Mouse (Mus musculus): ENCODE measurements around the gene Cstf3. TPM values are rescaled to one million over a fixed set of nuclear protein-coding genes. Genes with fewer than 3 reads are reported as not detected.

The Cstf3 gene
- polyA plus RNA-seq, 1 experiment = 12.0 TPM

DNA sequence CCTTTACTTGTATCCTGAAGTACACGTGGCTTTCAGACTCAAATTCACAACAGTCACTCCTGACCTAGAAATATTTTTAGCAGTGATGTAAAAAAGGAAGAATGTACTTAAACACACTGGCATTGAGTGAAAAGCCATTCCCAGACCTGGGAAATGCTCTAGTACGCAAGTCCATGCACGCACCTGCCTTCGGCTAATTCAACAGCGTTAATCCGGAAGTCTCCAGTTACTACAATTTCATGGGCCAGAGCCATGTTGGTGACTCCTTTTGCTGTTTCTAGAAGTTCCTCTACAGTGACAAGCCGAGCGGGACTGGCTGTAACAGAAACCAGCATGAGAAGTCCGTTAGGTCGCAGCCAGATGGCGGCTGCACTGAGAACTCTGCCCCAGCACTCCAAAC lies 109.3 kb downstream of the Cstf3 start:
- Histone ChIP-seq H3ac (ENCODE audit: control insufficient read depth, insufficient read length) (no peak overlapping the region), H3K4me2 (ENCODE audit: low read depth) (no peak overlapping the region), H3K27me3 (ENCODE audit: control insufficient read depth, insufficient read depth, insufficient read length) (no peaks in the 10 kb centered on the region), H3K79me2 (ENCODE audit: control insufficient read depth, insufficient read depth) (no peaks in the 10 kb centered on the region), H3K4me3 (no peak overlapping the region), H3K36me3 (ENCODE audit: control insufficient read depth, insufficient read depth) (no peaks in the 10 kb centered on the region)
- TF ChIP-seq TCF12 (IDR thresholded peaks at IDR 0.05; ENCODE audit: insufficient read depth, poor library complexity, severe bottlenecking) (no peak), MAX (IDR thresholded peaks at IDR 0.05; ENCODE audit: low read depth) (no peak), CEBPB (IDR thresholded peaks at IDR 0.05; ENCODE audit: insufficient read depth, poor library complexity, severe bottlenecking) (no peak), TCF3 (IDR thresholded peaks at IDR 0.05; ENCODE audit: insufficient read length, low read depth) (no peak), E2F4 (IDR thresholded peaks at IDR 0.05; ENCODE audit: insufficient read depth) (no peak), POLR2AphosphoS2 (IDR thresholded peaks at IDR 0.05; ENCODE audit: insufficient read length, low read depth) (no peak), USF1 (IDR thresholded peaks at IDR 0.05; ENCODE audit: low read depth) (no peak), MYOD1 (IDR thresholded peaks at IDR 0.05; ENCODE audit: control insufficient read depth in 1 of 3, insufficient read length in 2 of 3, low read depth in 2 of 3) (no peak), MYOG (IDR thresholded peaks at IDR 0.05; ENCODE audit: control insufficient read depth in 1 of 3, insufficient read depth in 1 of 3, insufficient read length in 2 of 3, low read depth in 2 of 3) (no peak)

DNA sequence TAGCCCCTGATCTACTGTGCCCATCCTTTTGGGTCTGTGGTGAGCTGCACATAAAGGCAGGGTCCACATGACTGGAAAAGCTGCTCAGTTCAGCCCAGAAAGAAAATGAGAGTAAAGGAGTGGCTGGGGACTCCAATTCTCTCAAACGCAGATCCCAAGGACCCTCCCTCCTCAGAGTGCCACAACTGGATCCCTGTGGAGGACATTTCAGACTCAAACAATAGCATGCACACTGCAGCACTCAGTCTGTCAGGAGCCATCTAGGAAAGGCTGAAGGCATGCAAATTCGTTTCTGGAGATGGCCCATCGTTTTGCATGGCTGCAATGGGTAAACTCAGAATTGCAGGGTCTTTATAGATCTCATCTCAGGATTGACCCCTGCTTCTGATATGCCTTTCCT lies 112.8 kb downstream of the Cstf3 start:
- no peaks in the 10 kb centered on the region for H3K36me3 ChIP-seq (ENCODE audit: control insufficient read depth, insufficient read depth)
- H3K4me2 ChIP-seq (ENCODE audit: low read depth) = no peak overlapping the region
- TF ChIP-seq E2F4 (IDR thresholded peaks at IDR 0.05; ENCODE audit: insufficient read depth) (no peak), CEBPB (IDR thresholded peaks at IDR 0.05; ENCODE audit: insufficient read depth, poor library complexity, severe bottlenecking) (no peak), TCF3 (IDR thresholded peaks at IDR 0.05; ENCODE audit: insufficient read length, low read depth) (no peak), POLR2A (IDR thresholded peaks at IDR 0.05; ENCODE audit: insufficient read length, low read depth) (no peak), MYOD1 (IDR thresholded peaks at IDR 0.05; ENCODE audit: control insufficient read depth in 1 of 3, insufficient read length in 2 of 3, low read depth in 2 of 3) (no peak), MAX (IDR thresholded peaks at IDR 0.05; ENCODE audit: low read depth) (no peak), USF1 (IDR thresholded peaks at IDR 0.05; ENCODE audit: low read depth) (no peak), TCF12 (IDR thresholded peaks at IDR 0.05; ENCODE audit: insufficient read depth, poor library complexity, severe bottlenecking) (no peak), POLR2AphosphoS2 (IDR thresholded peaks at IDR 0.05; ENCODE audit: insufficient read length, low read depth) (no peak), MYOG (IDR thresholded peaks at IDR 0.05; ENCODE audit: control insufficient read depth in 1 of 3, insufficient read depth in 1 of 3, insufficient read length in 2 of 3, low read depth in 2 of 3) (no peak), SRF (IDR thresholded peaks at IDR 0.05; ENCODE audit: control insufficient read depth, insufficient read length, low read depth) (no peak), REST (IDR thresholded peaks at IDR 0.05; ENCODE audit: insufficient read depth, insufficient read length) (no peak)
- no peak overlapping the region for H3ac ChIP-seq (ENCODE audit: control insufficient read depth, insufficient read length)
- H3K4me3 ChIP-seq = no peak overlapping the region
- H3K79me2 ChIP-seq (ENCODE audit: control insufficient read depth, insufficient read depth) = no peaks in the 10 kb centered on the region
- no peaks in the 10 kb centered on the region for H3K27me3 ChIP-seq (ENCODE audit: control insufficient read depth, insufficient read depth, insufficient read length)

DNA sequence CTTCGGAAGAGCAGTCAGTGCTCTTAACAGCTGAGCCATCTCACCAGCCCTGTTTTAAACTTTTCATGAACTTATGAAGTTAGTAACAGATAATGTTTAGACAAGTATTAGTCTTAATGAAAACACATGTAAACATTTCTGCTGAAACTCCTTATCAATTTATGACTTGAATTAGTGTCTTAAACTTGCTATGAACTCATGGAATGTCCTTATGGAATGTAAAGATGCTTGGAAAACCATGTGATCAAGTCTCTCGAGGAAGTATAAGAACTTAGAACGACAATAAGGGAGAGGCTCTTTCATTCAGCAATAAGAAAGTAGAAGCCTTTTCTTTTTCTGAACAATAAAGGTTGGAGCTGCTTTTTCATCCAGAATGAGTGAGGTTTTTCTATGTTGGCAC lies 114.0 kb downstream of the Cstf3 start:
- H3ac ChIP-seq (ENCODE audit: control insufficient read depth, insufficient read length) = no peak overlapping the region
- no peaks in the 10 kb centered on the region for H3K27me3 ChIP-seq (ENCODE audit: control insufficient read depth, insufficient read depth, insufficient read length)
- no peak overlapping the region for H3K4me3 ChIP-seq
- H3K36me3 ChIP-seq (ENCODE audit: control insufficient read depth, insufficient read depth) = no peaks in the 10 kb centered on the region
- TF ChIP-seq MYOG (IDR thresholded peaks at IDR 0.05; ENCODE audit: control insufficient read depth in 1 of 3, insufficient read depth in 1 of 3, insufficient read length in 2 of 3, low read depth in 2 of 3) (no peak), SRF (IDR thresholded peaks at IDR 0.05; ENCODE audit: control insufficient read depth, insufficient read length, low read depth) (no peak), USF1 (IDR thresholded peaks at IDR 0.05; ENCODE audit: low read depth) (no peak), CEBPB (IDR thresholded peaks at IDR 0.05; ENCODE audit: insufficient read depth, poor library complexity, severe bottlenecking) (no peak), TCF12 (IDR thresholded peaks at IDR 0.05; ENCODE audit: insufficient read depth, poor library complexity, severe bottlenecking) (no peak), MYOD1 (IDR thresholded peaks at IDR 0.05; ENCODE audit: control insufficient read depth in 1 of 3, insufficient read length in 2 of 3, low read depth in 2 of 3) (no peak), E2F4 (IDR thresholded peaks at IDR 0.05; ENCODE audit: insufficient read depth) (no peak), TCF3 (IDR thresholded peaks at IDR 0.05; ENCODE audit: insufficient read length, low read depth) (no peak), POLR2AphosphoS2 (IDR thresholded peaks at IDR 0.05; ENCODE audit: insufficient read length, low read depth) (no peak)
- no peak overlapping the region for H3K4me2 ChIP-seq (ENCODE audit: low read depth)
- H3K79me2 ChIP-seq (ENCODE audit: control insufficient read depth, insufficient read depth) = no peaks in the 10 kb centered on the region

DNA sequence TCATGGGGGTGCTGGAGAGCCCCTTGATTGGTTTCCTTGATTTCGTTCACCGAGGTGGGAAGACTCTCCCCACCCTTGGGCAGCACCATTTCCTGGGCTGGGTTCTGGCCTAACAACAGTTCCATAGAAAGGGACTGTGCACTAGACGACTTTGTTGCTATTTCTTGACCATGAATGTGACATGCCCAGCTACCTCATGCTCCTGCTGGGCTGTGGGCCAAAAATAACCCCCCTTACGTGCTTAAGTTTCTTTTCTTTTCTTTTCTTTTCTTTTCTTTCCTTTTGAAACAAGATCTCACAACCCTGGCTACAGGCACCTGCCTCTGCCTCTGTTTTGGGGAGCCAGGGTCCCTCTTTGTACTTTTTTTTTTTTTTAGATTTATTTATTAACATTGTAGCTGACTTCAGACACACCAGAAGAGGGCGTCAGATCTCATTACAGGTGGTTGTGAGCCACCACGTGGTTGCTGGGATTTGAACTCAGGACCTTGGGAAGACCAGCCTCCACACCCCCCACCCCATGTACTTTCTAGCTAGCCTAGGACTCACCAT lies 119.5 kb downstream of the Cstf3 start:
- Histone ChIP-seq H3K4me3 (no peak overlapping the region), H3K36me3 (ENCODE audit: control insufficient read depth, insufficient read depth) (no peaks in the 10 kb centered on the region), H3K27me3 (ENCODE audit: control insufficient read depth, insufficient read depth, insufficient read length) (no peaks in the 10 kb centered on the region), H3K79me2 (ENCODE audit: control insufficient read depth, insufficient read depth) (no peaks in the 10 kb centered on the region), H3ac (ENCODE audit: control insufficient read depth, insufficient read length) (no peak overlapping the region), H3K4me2 (ENCODE audit: low read depth) (no peak overlapping the region)
- TF ChIP-seq USF1 (IDR thresholded peaks at IDR 0.05; ENCODE audit: low read depth) (no peak), CEBPB (IDR thresholded peaks at IDR 0.05; ENCODE audit: insufficient read depth, poor library complexity, severe bottlenecking) (no peak), MYOD1 (IDR thresholded peaks at IDR 0.05; ENCODE audit: control insufficient read depth in 1 of 3, insufficient read length in 2 of 3, low read depth in 2 of 3) (no peak), E2F4 (IDR thresholded peaks at IDR 0.05; ENCODE audit: insufficient read depth) (no peak), POLR2AphosphoS2 (IDR thresholded peaks at IDR 0.05; ENCODE audit: insufficient read length, low read depth) (no peak), MAX (IDR thresholded peaks at IDR 0.05; ENCODE audit: low read depth) (no peak), REST (IDR thresholded peaks at IDR 0.05; ENCODE audit: insufficient read depth, insufficient read length) (no peak), SRF (IDR thresholded peaks at IDR 0.05; ENCODE audit: control insufficient read depth, insufficient read length, low read depth) (no peak), POLR2A (IDR thresholded peaks at IDR 0.05; ENCODE audit: insufficient read length, low read depth) (no peak), TCF3 (IDR thresholded peaks at IDR 0.05; ENCODE audit: insufficient read length, low read depth) (no peak), TCF12 (IDR thresholded peaks at IDR 0.05; ENCODE audit: insufficient read depth, poor library complexity, severe bottlenecking) (no peak), MYOG (IDR thresholded peaks at IDR 0.05; ENCODE audit: control insufficient read depth in 1 of 3, insufficient read depth in 1 of 3, insufficient read length in 2 of 3, low read depth in 2 of 3) (no peak)
